Mouse (Mus musculus) MEL (cell line): ENCODE results near the gene Mecom. TPM values are rescaled to one million over a fixed set of nuclear protein-coding genes. Genes with fewer than 3 reads are reported as not detected.
"Not testable (repeated sequence)": the region's sequence is repeated elsewhere in the genome, so short reads cannot be mapped to it uniquely, and the experiment has no call there.

Source experiments
- DNase-seq: peaks from one replicate; pipeline ENCODE4 v3.0.0; 2011; ENCODE audit warnings: low read depth, low spot score
- H3K27ac ChIP-seq: 2 replicates; pipeline ENCODE4 v1.5.1; 2012; ENCODE audit warnings: low read depth, mild to moderate bottlenecking, control low read depth, low read length, moderate library complexity; ENCODE audit not compliant: control insufficient read depth
- H3K27me3 ChIP-seq, 2 experiments: fragments of 150-350 bp in 1 of 2; sonication (generic) in 1 of 2; 2 replicates each; pipeline ENCODE4 v1.6.1; 2012; ENCODE audit warnings: low read length in 2 of 2, mild to moderate bottlenecking in 2 of 2, improper control_type of control experiment in 1 of 2, moderate library complexity in 1 of 2; ENCODE audit not compliant: insufficient read depth in 2 of 2, control insufficient read depth in 1 of 2
- H3K36me3 ChIP-seq, 2 experiments: 2 replicates each; pipeline ENCODE4 v1.6.1; 2012 to 2014; ENCODE audit warnings: low read length in 2 of 2, improper control_type of control experiment in 1 of 2, inconsistent platforms in 1 of 2, mild to moderate bottlenecking in 1 of 2; ENCODE audit not compliant: insufficient read depth in 2 of 2, control insufficient read depth in 1 of 2
- H3K4me1 ChIP-seq, 2 experiments: fragments of 150-350 bp in 1 of 2; sonication (generic) in 1 of 2; 2 replicates each; pipeline ENCODE4 v1.6.1; 2012; ENCODE audit warnings: low read length in 2 of 2, improper control_type of control experiment in 1 of 2, mild to moderate bottlenecking in 1 of 2; ENCODE audit not compliant: insufficient read depth in 2 of 2, control insufficient read depth in 1 of 2
- H3K4me3 ChIP-seq, 2 experiments: fragments of 150-350 bp in 1 of 2; sonication (generic) in 1 of 2; 2 replicates each; pipeline ENCODE4 v1.5.1; 2012; ENCODE audit warnings: low read depth in 2 of 2, low read length in 2 of 2, mild to moderate bottlenecking in 2 of 2, moderate library complexity in 2 of 2, control low read depth in 1 of 2, improper control_type of control experiment in 1 of 2; ENCODE audit not compliant: control insufficient read depth in 1 of 2, insufficient read depth in 1 of 2
- H3K79me2 ChIP-seq: 2 replicates; pipeline ENCODE4 v1.6.1; 2012; ENCODE audit warnings: mild to moderate bottlenecking, low read length, moderate library complexity; ENCODE audit not compliant: control insufficient read depth, poor library complexity, insufficient read depth
- H3K9ac ChIP-seq: 2 replicates; pipeline ENCODE4 v1.6.1; 2012; ENCODE audit warnings: low read depth, mild to moderate bottlenecking, control low read depth, low read length, moderate library complexity; ENCODE audit not compliant: control insufficient read depth, poor library complexity, severe bottlenecking
- H3K9me3 ChIP-seq: fragments of 150-350 bp; sonication (generic); replicated peaks from 2 replicates; pipeline ENCODE4 v1.6.1; 2012; ENCODE audit warnings: mild to moderate bottlenecking, low read length, improper control_type of control experiment, moderate library complexity; ENCODE audit not compliant: insufficient read depth
- BHLHE40 ChIP-seq: IDR thresholded peaks from 2 replicates; pipeline ENCODE4 v1.6.1; 2012; ENCODE audit warnings: low read depth, mild to moderate bottlenecking, inconsistent platforms, low read length, improper control_type of control experiment, borderline replicate concordance
- CHD1 ChIP-seq: IDR thresholded peaks from 2 replicates; pipeline ENCODE4 v1.6.1; 2012; ENCODE audit warnings: low read depth, mild to moderate bottlenecking, inconsistent platforms, low read length, improper control_type of control experiment
- EP300 ChIP-seq, 2 experiments: IDR thresholded peaks; 2 replicates each; pipeline ENCODE4 v1.6.1; 2011; ENCODE audit warnings: improper control_type of control experiment in 2 of 2, low read length in 2 of 2, low read depth in 1 of 2, mild to moderate bottlenecking in 1 of 2
- GABPA ChIP-seq: IDR thresholded peaks from 2 replicates; pipeline ENCODE4 v1.6.1; 2012; ENCODE audit warnings: low read depth, mild to moderate bottlenecking, inconsistent platforms, low read length, improper control_type of control experiment, moderate library complexity
- GATA1 ChIP-seq: IDR thresholded peaks from 2 replicates; pipeline ENCODE4 v1.6.1; 2011; ENCODE audit warnings: low read depth, low read length, improper control_type of control experiment
- MAZ ChIP-seq: IDR thresholded peaks from 2 replicates; pipeline ENCODE4 v1.6.1; 2012; ENCODE audit warnings: low read depth, mild to moderate bottlenecking, inconsistent platforms, low read length, improper control_type of control experiment
- MEF2A ChIP-seq: IDR thresholded peaks from 2 replicates; pipeline ENCODE4 v1.6.1; 2014; ENCODE audit warnings: low read depth, mild to moderate bottlenecking, inconsistent platforms, low read length, improper control_type of control experiment; ENCODE audit not compliant: poor library complexity, insufficient replicate concordance, severe bottlenecking; ENCODE audit errors: extremely low read depth
- POLR2AphosphoS5 ChIP-seq: IDR thresholded peaks from 2 replicates; pipeline ENCODE4 v1.6.1; 2012; ENCODE audit warnings: low read depth, borderline replicate concordance, mild to moderate bottlenecking, inconsistent platforms, low read length, moderate library complexity, mixed read lengths
- UBTF ChIP-seq: IDR thresholded peaks from 2 replicates; pipeline ENCODE4 v1.6.1; 2012; ENCODE audit warnings: low read depth, mild to moderate bottlenecking, inconsistent platforms, low read length, improper control_type of control experiment, moderate library complexity, borderline replicate concordance; ENCODE audit not compliant: insufficient read depth
- USF1 ChIP-seq: IDR thresholded peaks from 2 replicates; pipeline ENCODE4 v1.6.1; 2014; ENCODE audit warnings: low read depth, mild to moderate bottlenecking, inconsistent platforms, low read length, improper control_type of control experiment, moderate library complexity
- USF2 ChIP-seq, 2 experiments: IDR thresholded peaks; 2 replicates each; pipeline ENCODE4 v1.6.1; 2011 to 2012; ENCODE audit warnings: improper control_type of control experiment in 2 of 2, low read length in 2 of 2, borderline replicate concordance in 1 of 2, inconsistent platforms in 1 of 2, low read depth in 1 of 2, mild to moderate bottlenecking in 1 of 2; ENCODE audit not compliant: insufficient read depth in 1 of 2
- ZC3H11A ChIP-seq: IDR thresholded peaks from 2 replicates; pipeline ENCODE4 v1.6.1; 2012; ENCODE audit warnings: low read depth, mild to moderate bottlenecking, inconsistent platforms, low read length, improper control_type of control experiment
- ZKSCAN1 ChIP-seq: IDR thresholded peaks from 2 replicates; pipeline ENCODE4 v1.6.1; 2012; ENCODE audit warnings: low read depth, mild to moderate bottlenecking, inconsistent platforms, low read length, improper control_type of control experiment, moderate library complexity
- ZMIZ1 ChIP-seq: IDR thresholded peaks from 2 replicates; pipeline ENCODE4 v1.6.1; 2012; ENCODE audit warnings: low read depth, mild to moderate bottlenecking, inconsistent platforms, low read length, improper control_type of control experiment, moderate library complexity
- polyA plus RNA-seq, 2 experiments: library from polyadenylated mRNA; stranded (reverse) in 1 of 2; unstranded in 1 of 2; fragments of >175 nt in 1 of 2; fragments of >200 nt in 1 of 2; gene quantifications; 2 replicates each; pipeline versions ENCODE4 v1.2.1 to v1.2.4; 2012; ENCODE audit warnings: low replicate concordance in 2 of 2, low read depth in 1 of 2; ENCODE audit not compliant: insufficient read length in 2 of 2, insufficient read depth in 1 of 2, missing spikeins in 1 of 2
- total RNA-seq: library from RNA; depleted of rRNA; stranded (reverse); fragments of 300-350 nt; gene quantifications from 2 replicates; pipeline ENCODE4 v1.2.3, GENCODE M21; 2012

Mecom gene
- total and polyA plus RNA-seq, 3 experiments: 0.04 TPM; not detected in 2

DNA sequence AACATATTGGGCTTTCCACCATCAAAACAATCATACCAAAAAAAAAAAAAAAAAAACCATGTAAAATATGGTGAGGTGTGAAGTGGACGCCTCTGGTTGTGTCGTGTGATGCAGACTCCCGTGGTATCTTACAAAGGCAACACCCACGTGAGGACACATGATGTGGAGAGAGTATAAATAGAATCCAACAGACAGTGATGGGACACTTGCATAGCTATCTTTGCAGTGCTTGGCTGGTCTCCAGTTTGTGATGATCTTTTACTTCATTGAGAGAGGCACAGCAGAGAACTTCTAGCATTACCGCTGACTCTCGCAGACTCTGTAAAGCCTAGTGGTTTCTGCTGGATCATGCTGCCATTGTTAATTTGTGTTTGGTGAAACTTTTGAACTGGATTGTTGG, 41.1 kb upstream of the Mecom start:
- no peaks in the 10 kb centered on the region for H3K9me3 ChIP-seq
- no peaks in the 10 kb centered on the region for H3K79me2 ChIP-seq
- peak; percentile 50 for DNase-seq
- no peak overlapping the region for H3K4me3 ChIP-seq
- H3K27me3 ChIP-seq: peaks cover 3% of the 10 kb centered on the region in 2 experiments; a peak in 3 of 4 replicates
- H3K36me3 ChIP-seq: no peaks in the 10 kb centered on the region
- peaks cover 0 to 3% of the 10 kb centered on the region in 2 experiments; a peak in 1 of 4 replicates for H3K4me1 ChIP-seq
- no peak overlapping the region for H3K27ac ChIP-seq
- no peak overlapping the region for H3K9ac ChIP-seq
- TF ChIP-seq UBTF: no peak
- no peak for TF ChIP-seq ZC3H11A
- TF ChIP-seq USF2 (IDR thresholded peaks at IDR 0.05; ENCODE audit: borderline replicate concordance in 1 of 2, insufficient read depth in 1 of 2, low read depth in 1 of 2, low read length in 2 of 2): peak in 1 of 2 experiments; percentile 49; a peak in 1 of 4 replicates
- peak; percentile 61; the same call in 1 of the 2 replicates for TF ChIP-seq BHLHE40
- no peak for TF ChIP-seq ZMIZ1
- TF ChIP-seq MEF2A: peak; percentile 84; the same call in 1 of the 2 replicates
- TF ChIP-seq POLR2AphosphoS5: no peak
- no peak for TF ChIP-seq EP300 (IDR thresholded peaks at IDR 0.05; ENCODE audit: low read depth in 1 of 2, low read length in 2 of 2)
- peak; percentile 81 for TF ChIP-seq USF1
- no peak for TF ChIP-seq GABPA

DNA sequence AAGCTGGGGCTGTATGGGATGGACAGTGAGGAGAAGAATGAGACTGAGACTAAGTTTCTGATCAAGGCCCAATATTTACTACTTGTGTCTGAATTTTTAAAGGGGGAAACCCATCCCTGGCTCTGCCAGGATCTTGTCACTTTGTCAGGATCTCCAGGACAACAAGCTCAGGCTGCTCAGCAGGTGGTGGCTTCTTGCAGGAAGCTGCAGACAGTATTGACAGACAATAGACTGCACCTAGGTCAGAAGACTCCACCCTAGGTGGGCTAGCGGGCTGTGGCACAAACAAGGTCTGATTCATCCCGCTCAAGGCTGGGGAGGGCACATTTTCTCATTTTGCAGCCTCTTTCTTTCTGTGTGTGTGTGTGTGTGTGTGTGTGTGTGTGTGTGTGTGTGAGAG, 25.7 kb upstream of the Mecom start:
- Histone ChIP-seq H3K79me2 (no peaks in the 10 kb centered on the region), H3K4me3 (no peak overlapping the region), H3K36me3 (no peaks in the 10 kb centered on the region), H3K27me3 (no peaks in the 10 kb centered on the region), H3K4me1 (no peaks in the 10 kb centered on the region), H3K9me3 (no peaks in the 10 kb centered on the region), H3K9ac (no peak overlapping the region), H3K27ac (no peak overlapping the region)
- no peak for DNase-seq
- TF ChIP-seq USF2 (IDR thresholded peaks at IDR 0.05; ENCODE audit: borderline replicate concordance in 1 of 2, insufficient read depth in 1 of 2, low read depth in 1 of 2, low read length in 2 of 2) (no peak), ZKSCAN1 (no peak), GATA1 (no peak), MAZ (no peak), CHD1 (no peak), UBTF (no peak), ZC3H11A (no peak)

DNA sequence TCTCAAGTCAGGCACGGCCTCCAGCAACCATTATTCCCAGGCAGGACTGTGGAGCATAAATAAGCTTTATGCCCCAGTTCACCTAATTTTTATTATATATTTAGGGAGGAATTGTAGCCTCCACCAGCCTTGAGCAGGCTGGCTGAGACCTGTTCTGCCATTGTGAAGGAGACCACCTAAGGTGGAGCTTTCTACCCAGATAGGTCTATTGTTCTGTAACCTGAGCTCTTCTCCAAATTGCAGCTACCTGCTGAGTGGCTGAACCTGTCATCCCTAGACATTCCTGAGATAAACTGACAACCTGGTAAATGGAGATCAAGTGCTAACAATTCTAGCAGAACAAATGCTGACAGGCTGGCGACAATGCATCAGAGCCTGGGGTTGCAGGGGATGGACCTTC, 18.5 kb upstream of the Mecom start:
- not testable (repeated sequence) for H3K4me1 ChIP-seq, H3K36me3 ChIP-seq, H3K9ac ChIP-seq, H3K79me2 ChIP-seq, DNase-seq, H3K27me3 ChIP-seq, H3K4me3 ChIP-seq, H3K9me3 ChIP-seq, H3K27ac ChIP-seq
